Mouse (Mus musculus): ENCODE measurements around the gene Ly6g6d.

- no peak for TF ChIP-seq CTCF (IDR thresholded peaks at IDR 0.05; ENCODE audit: borderline replicate concordance, insufficient read depth, low read length)
- TF ChIP-seq POLR2A (IDR thresholded peaks at IDR 0.05; ENCODE audit: low read depth, low read length) = no peak
These were observed 25.4 kb upstream of the Ly6g6d start for GRCm38 (mm10) chr17:35103221-35103690.
